Mouse (Mus musculus): ENCODE results near the gene Pde4d.

DNA sequence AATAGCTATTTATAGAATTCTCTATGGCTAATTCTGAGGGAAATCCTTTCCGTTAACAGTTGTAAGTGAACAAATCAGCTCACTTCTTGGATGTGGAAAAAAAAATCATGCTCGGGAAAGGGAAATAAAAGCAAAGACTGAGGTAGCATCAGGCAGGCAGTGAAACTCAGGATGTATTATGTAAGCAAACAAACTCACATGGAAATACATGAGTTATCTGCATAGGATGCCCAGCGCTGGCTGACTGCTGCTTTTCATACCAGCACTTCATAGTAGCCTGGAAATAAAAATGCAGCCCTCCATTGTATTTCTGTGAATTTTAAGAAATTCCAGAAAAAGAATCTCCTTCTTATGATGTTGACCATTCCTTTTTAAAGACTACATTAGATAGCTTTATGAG is 1237.2 kb downstream of the Pde4d start:
- TF ChIP-seq CTCF (IDR thresholded peaks at IDR 0.05; ENCODE audit: low read depth) (no peak), EP300 (optimal IDR thresholded peaks at IDR 0.05) (no peak)

Data from stomach, postnatal 0 days (tissue).